Mouse (Mus musculus): ENCODE data around the gene Rtn4rl1.

GRCm38 (mm10) chr11:75294862-75295261, 101.3 kb downstream of the Rtn4rl1 start:
- no peak for TF ChIP-seq CTCF (IDR thresholded peaks at IDR 0.05; ENCODE audit: insufficient read depth, low read depth, low read length)
- TF ChIP-seq POLR2A (IDR thresholded peaks at IDR 0.05; ENCODE audit: insufficient read depth, low read depth, low read length), result no peak

All from olfactory bulb, adult 2 months (tissue).